Mouse (Mus musculus): ENCODE data around the gene Spire2. TPM values are rescaled to one million over a fixed set of nuclear protein-coding genes. Genes with fewer than 3 reads are reported as not detected.

The Spire2 gene
- total and polyA plus RNA-seq, 2 experiments from 2014 or later: 0.15 to 0.23 TPM

GRCm38 (mm10) chr8:123381711-123382110, 49.2 kb downstream of the Spire2 start:
- H3K9me3 ChIP-seq (replicated peaks; ENCODE audit: control insufficient read depth, low read length): no peaks in the 10 kb centered on the region
- H3K4me3 ChIP-seq (ENCODE audit: low read depth, low read length): no peak overlapping the region
- H3K9ac ChIP-seq (replicated peaks; ENCODE audit: low read depth, low read length): no peak overlapping the region
- no peak overlapping the region for H3K4me2 ChIP-seq (ENCODE audit: low read depth, low read length)
- 80% methylated on average over 4 of the region's 4 CpGs for WGBS
- TF ChIP-seq CTCF (IDR thresholded peaks at IDR 0.05; ENCODE audit: low read depth) (no peak), EP300 (IDR thresholded peaks at IDR 0.05; ENCODE audit: low read depth) (no peak)
- no peaks in the 10 kb centered on the region for H3K4me1 ChIP-seq (ENCODE audit: control insufficient read depth, insufficient read depth)
- H3K27ac ChIP-seq (ENCODE audit: low read depth): no peak overlapping the region
- ATAC-seq (ENCODE audit: insufficient read depth, low read depth) (no peak), DNase-seq (ENCODE audit: low spot score) (no peak)
- H3K36me3 ChIP-seq (replicated peaks; ENCODE audit: control insufficient read depth, insufficient read depth, low read length): peaks cover 56% of the 10 kb centered on the region
- H3K27me3 ChIP-seq (ENCODE audit: control insufficient read depth, insufficient read depth, low read length): no peaks in the 10 kb centered on the region

GRCm38 (mm10) chr8:123382516-123382915, 50.0 kb downstream of the Spire2 start:
- no peaks in the 10 kb centered on the region for H3K9me3 ChIP-seq (replicated peaks; ENCODE audit: control insufficient read depth, low read length)
- 58% methylated on average over 8 of the region's 8 CpGs for WGBS
- no peak for DNase-seq (ENCODE audit: low spot score)

GRCm38 (mm10) chr8:123384883-123385540, 52.5 kb downstream of the Spire2 start:
- no peak overlapping the region for H3K27ac ChIP-seq (ENCODE audit: low read depth)
- no peak for ATAC-seq (ENCODE audit: insufficient read depth, low read depth)
- peak; percentile 29 for DNase-seq (ENCODE audit: low spot score)
- no peak overlapping the region for H3K4me2 ChIP-seq (ENCODE audit: low read depth, low read length)
- H3K9ac ChIP-seq (replicated peaks; ENCODE audit: low read depth, low read length): no peak overlapping the region
- no peaks in the 10 kb centered on the region for H3K4me1 ChIP-seq (ENCODE audit: control insufficient read depth, insufficient read depth)
- peaks cover 89% of the 10 kb centered on the region for H3K36me3 ChIP-seq (replicated peaks; ENCODE audit: control insufficient read depth, insufficient read depth, low read length)
- 60% methylated on average over 9 of the region's 9 CpGs for WGBS
- H3K27me3 ChIP-seq (ENCODE audit: control insufficient read depth, insufficient read depth, low read length): no peaks in the 10 kb centered on the region
- no peak overlapping the region for H3K4me3 ChIP-seq (ENCODE audit: low read depth, low read length)
- TF ChIP-seq CTCF (IDR thresholded peaks at IDR 0.05; ENCODE audit: low read depth) (peak; percentile 58), EP300 (IDR thresholded peaks at IDR 0.05; ENCODE audit: low read depth) (no peak)
- no peaks in the 10 kb centered on the region for H3K9me3 ChIP-seq (replicated peaks; ENCODE audit: control insufficient read depth, low read length)

More at GRCm38 (mm10) chr8:123382516-123382915, 50.0 kb downstream of the Spire2 start:
- no peak overlapping the region for H3K9ac ChIP-seq (replicated peaks; ENCODE audit: low read depth, low read length)
- H3K4me3 ChIP-seq (ENCODE audit: low read depth, low read length): no peak overlapping the region
- no peaks in the 10 kb centered on the region for H3K27me3 ChIP-seq (ENCODE audit: control insufficient read depth, insufficient read depth, low read length)
- no peak overlapping the region for H3K4me2 ChIP-seq (ENCODE audit: low read depth, low read length)
- no peaks in the 10 kb centered on the region for H3K4me1 ChIP-seq (ENCODE audit: control insufficient read depth, insufficient read depth)
- no peak for ATAC-seq (ENCODE audit: insufficient read depth, low read depth)
- no peak overlapping the region for H3K27ac ChIP-seq (ENCODE audit: low read depth)
- H3K36me3 ChIP-seq (replicated peaks; ENCODE audit: control insufficient read depth, insufficient read depth, low read length): peaks cover 64% of the 10 kb centered on the region
- TF ChIP-seq CTCF (IDR thresholded peaks at IDR 0.05; ENCODE audit: low read depth) (no peak), EP300 (IDR thresholded peaks at IDR 0.05; ENCODE audit: low read depth) (no peak)

GRCm38 (mm10) chr8:123387041-123387440, 54.5 kb downstream of the Spire2 start:
- DNase-seq (ENCODE audit: low spot score): no peak
- H3K9me3 ChIP-seq (replicated peaks; ENCODE audit: control insufficient read depth, low read length): no peaks in the 10 kb centered on the region
- TF ChIP-seq CTCF (IDR thresholded peaks at IDR 0.05; ENCODE audit: low read depth) (no peak), EP300 (IDR thresholded peaks at IDR 0.05; ENCODE audit: low read depth) (no peak)
- H3K4me3 ChIP-seq (ENCODE audit: low read depth, low read length): no peak overlapping the region
- H3K27me3 ChIP-seq (ENCODE audit: control insufficient read depth, insufficient read depth, low read length): no peaks in the 10 kb centered on the region
- H3K9ac ChIP-seq (replicated peaks; ENCODE audit: low read depth, low read length): no peak overlapping the region
- peaks cover 100% of the 10 kb centered on the region for H3K36me3 ChIP-seq (replicated peaks; ENCODE audit: control insufficient read depth, insufficient read depth, low read length)
- H3K4me2 ChIP-seq (ENCODE audit: low read depth, low read length): no peak overlapping the region
- ATAC-seq (ENCODE audit: insufficient read depth, low read depth): no peak
- 70% methylated on average over 3 of the region's 3 CpGs for WGBS
- no peak overlapping the region for H3K27ac ChIP-seq (ENCODE audit: low read depth)
- H3K4me1 ChIP-seq (ENCODE audit: control insufficient read depth, insufficient read depth): no peaks in the 10 kb centered on the region

GRCm38 (mm10) chr8:123387801-123388200, 55.3 kb downstream of the Spire2 start:
- ATAC-seq (ENCODE audit: insufficient read depth, low read depth): no peak
- peaks cover 100% of the 10 kb centered on the region for H3K36me3 ChIP-seq (replicated peaks; ENCODE audit: control insufficient read depth, insufficient read depth, low read length)
- TF ChIP-seq EP300 (IDR thresholded peaks at IDR 0.05; ENCODE audit: low read depth): no peak
- no peak for TF ChIP-seq CTCF (IDR thresholded peaks at IDR 0.05; ENCODE audit: low read depth)
- no peak overlapping the region for H3K27ac ChIP-seq (ENCODE audit: low read depth)
- H3K9ac ChIP-seq (replicated peaks; ENCODE audit: low read depth, low read length): no peak overlapping the region
- H3K4me3 ChIP-seq (ENCODE audit: low read depth, low read length): no peak overlapping the region
- H3K9me3 ChIP-seq (replicated peaks; ENCODE audit: control insufficient read depth, low read length): no peaks in the 10 kb centered on the region
- H3K4me1 ChIP-seq (ENCODE audit: control insufficient read depth, insufficient read depth): no peaks in the 10 kb centered on the region
- DNase-seq (ENCODE audit: low spot score): no peak
- WGBS: 73% methylated on average over 8 of the region's 8 CpGs
- no peaks in the 10 kb centered on the region for H3K27me3 ChIP-seq (ENCODE audit: control insufficient read depth, insufficient read depth, low read length)
- H3K4me2 ChIP-seq (ENCODE audit: low read depth, low read length): no peak overlapping the region

GRCm38 (mm10) chr8:123389026-123389425, 56.5 kb downstream of the Spire2 start:
- H3K9ac ChIP-seq (replicated peaks; ENCODE audit: low read depth, low read length): no peak overlapping the region
- no peak for ATAC-seq (ENCODE audit: insufficient read depth, low read depth)
- no peak overlapping the region for H3K4me2 ChIP-seq (ENCODE audit: low read depth, low read length)
- peaks cover 100% of the 10 kb centered on the region for H3K36me3 ChIP-seq (replicated peaks; ENCODE audit: control insufficient read depth, insufficient read depth, low read length)
- 89% methylated on average over 7 of the region's 7 CpGs for WGBS
- H3K27ac ChIP-seq (ENCODE audit: low read depth): no peak overlapping the region
- no peaks in the 10 kb centered on the region for H3K27me3 ChIP-seq (ENCODE audit: control insufficient read depth, insufficient read depth, low read length)
- no peak for TF ChIP-seq CTCF (IDR thresholded peaks at IDR 0.05; ENCODE audit: low read depth)
- no peak overlapping the region for H3K4me3 ChIP-seq (ENCODE audit: low read depth, low read length)
- H3K4me1 ChIP-seq (ENCODE audit: control insufficient read depth, insufficient read depth): no peaks in the 10 kb centered on the region
- H3K9me3 ChIP-seq (replicated peaks; ENCODE audit: control insufficient read depth, low read length): no peaks in the 10 kb centered on the region
- DNase-seq (ENCODE audit: low spot score): no peak
